Mouse (Mus musculus) CH12.LX (cell line): ENCODE results near the gene Pabpc5. TPM values are rescaled to one million over a fixed set of nuclear protein-coding genes. Genes with fewer than 3 reads are reported as not detected.

Experiments
- DNase-seq: peaks from one replicate; pipeline ENCODE4 v3.0.0-alpha.2; 2013; ENCODE audit errors: extremely low read depth
- H3K27ac ChIP-seq: 2 replicates; pipeline ENCODE4 v1.5.1; 2012; ENCODE audit warnings: low read depth, mild to moderate bottlenecking, control low read depth, moderate library complexity; ENCODE audit not compliant: insufficient read depth
- H3K27me3 ChIP-seq: replicated peaks from 2 replicates; pipeline ENCODE3; 2012; ENCODE audit warnings: inconsistent platforms
- H3K36me3 ChIP-seq, 2 experiments: replicated peaks in 1 of 2; 2 replicates each; pipeline versions ENCODE3 to v1.6.1; 2012; ENCODE audit warnings: inconsistent platforms in 1 of 2, low read length in 1 of 2, mild to moderate bottlenecking in 1 of 2, mixed read lengths in 1 of 2, moderate library complexity in 1 of 2; ENCODE audit not compliant: control insufficient read depth in 1 of 2, insufficient read depth in 1 of 2
- H3K4me1 ChIP-seq, 2 experiments: 2 replicates each; pipeline ENCODE4 v1.6.1; 2012; ENCODE audit warnings: inconsistent platforms in 1 of 2, moderate library complexity in 1 of 2; ENCODE audit not compliant: insufficient read depth in 2 of 2, control insufficient read depth in 1 of 2
- H3K4me2 ChIP-seq: 2 replicates; pipeline ENCODE4 v1.6.1; 2012; ENCODE audit warnings: low read depth, mild to moderate bottlenecking, control low read depth; ENCODE audit not compliant: poor library complexity, insufficient read depth, severe bottlenecking
- H3K4me3 ChIP-seq, 3 experiments: fragments of 150-350 bp in 1 of 3; sonication (generic) in 1 of 3; replicated peaks in 1 of 3; 2 replicates each; pipeline versions ENCODE3 to v1.5.1; 2011 to 2012; ENCODE audit warnings: low read depth in 2 of 3, low read length in 2 of 3, mild to moderate bottlenecking in 2 of 3, moderate library complexity in 2 of 3, control low read depth in 1 of 3, improper control_type of control experiment in 1 of 3, inconsistent platforms in 1 of 3, mixed read lengths in 1 of 3; ENCODE audit not compliant: poor library complexity in 1 of 3
- H3K79me2 ChIP-seq: replicated peaks from 2 replicates; pipeline ENCODE4 v1.6.1; 2012; ENCODE audit warnings: mild to moderate bottlenecking, moderate library complexity; ENCODE audit not compliant: control insufficient read depth, poor library complexity, insufficient read depth, severe bottlenecking; ENCODE audit errors: extremely low read depth
- H3K9ac ChIP-seq: 2 replicates; pipeline ENCODE4 v1.6.1; 2012; ENCODE audit warnings: low read depth, mild to moderate bottlenecking, control low read depth, moderate library complexity; ENCODE audit not compliant: insufficient read depth
- H3K9me3 ChIP-seq: replicated peaks from 2 replicates; pipeline ENCODE3; 2012; ENCODE audit warnings: low read length, inconsistent platforms, mixed read lengths
- E2F4 ChIP-seq: IDR thresholded peaks from 2 replicates; pipeline ENCODE4 v1.6.1; 2011; ENCODE audit warnings: low read depth, low read length, improper control_type of control experiment; ENCODE audit not compliant: insufficient replicate concordance
- HCFC1 ChIP-seq: IDR thresholded peaks from 2 replicates; pipeline ENCODE4 v1.6.1; 2012; ENCODE audit warnings: low read depth, mild to moderate bottlenecking, inconsistent platforms, low read length, improper control_type of control experiment
- IRF4 ChIP-seq: IDR thresholded peaks from 2 replicates; pipeline ENCODE4 v1.6.1; 2014; ENCODE audit warnings: low read depth, mild to moderate bottlenecking, inconsistent platforms, low read length, improper control_type of control experiment
- MAX ChIP-seq: IDR thresholded peaks from 2 replicates; pipeline ENCODE4 v1.6.1; 2011; ENCODE audit warnings: low read length, improper control_type of control experiment
- MAZ ChIP-seq: IDR thresholded peaks from 2 replicates; pipeline ENCODE4 v1.6.1; 2012; ENCODE audit warnings: low read depth, mild to moderate bottlenecking, inconsistent platforms, low read length, improper control_type of control experiment, moderate library complexity
- MYC ChIP-seq: IDR thresholded peaks from 2 replicates; pipeline ENCODE4 v1.6.1; 2011; ENCODE audit warnings: low read depth, mild to moderate bottlenecking, improper control_type of control experiment, low read length
- NELFE ChIP-seq: IDR thresholded peaks from 2 replicates; pipeline ENCODE4 v1.6.1; 2011; ENCODE audit warnings: low read depth, low read length, improper control_type of control experiment
- NRF1 ChIP-seq: IDR thresholded peaks from 2 replicates; pipeline ENCODE4 v1.6.1; 2014; ENCODE audit warnings: low read depth, mild to moderate bottlenecking, inconsistent platforms, low read length, improper control_type of control experiment, moderate library complexity
- PAX5 ChIP-seq: IDR thresholded peaks from 2 replicates; pipeline ENCODE4 v1.6.1; 2012; ENCODE audit warnings: low read length, inconsistent platforms, mixed read lengths
- RAD21 ChIP-seq: IDR thresholded peaks from 2 replicates; pipeline ENCODE4 v1.6.1; 2011; ENCODE audit warnings: low read depth, mild to moderate bottlenecking, low read length, improper control_type of control experiment, moderate library complexity
- USF1 ChIP-seq: IDR thresholded peaks from 2 replicates; pipeline ENCODE4 v1.6.1; 2014; ENCODE audit warnings: low read depth, mild to moderate bottlenecking, inconsistent platforms, low read length, improper control_type of control experiment
- ZC3H11A ChIP-seq: IDR thresholded peaks from 2 replicates; pipeline ENCODE4 v1.6.1; 2012; ENCODE audit warnings: low read depth, mild to moderate bottlenecking, inconsistent platforms, low read length, improper control_type of control experiment
- dilution Hi-C: fragments of 300-500 bp; cut with MboI; formaldehyde crosslinking; loops from 2 replicates; pipeline ENCODE4 v1.14.3; 2020; ENCODE audit warnings: low sequenced_read_pairs; ENCODE audit not compliant: extremely low pct_unique_long_range_greater_than_20kb, extremely low pct_ligation_motif_present
- in situ Hi-C: fragments of 300-500 bp; cut with MboI; formaldehyde crosslinking; loops from 3 replicates; pipeline ENCODE4 v1.14.3; 2019; ENCODE audit warnings: low sequenced_read_pairs, low pct_ligation_motif_present, low pct_unique_long_range_greater_than_20kb, mixed read lengths
- polyA plus RNA-seq: library from polyadenylated mRNA; unstranded; fragments of >175 nt; gene quantifications from 2 replicates; pipeline ENCODE4 v1.2.1, GENCODE M21; 2012; ENCODE audit warnings: low read depth; ENCODE audit not compliant: insufficient read length
- total RNA-seq, 2 experiments: library from RNA; depleted of rRNA; stranded (reverse); fragments of 300-350 nt in 1 of 2; fragments of >200 nt in 1 of 2; gene quantifications; 2 replicates each; pipeline ENCODE4 v1.2.3; 2012 to 2014

Gene Pabpc5
- total and polyA plus RNA-seq, 3 experiments, result not detected

- Histone ChIP-seq H3K4me1 (no peaks in the 10 kb centered on the region), H3K36me3 (no peaks in the 10 kb centered on the region), H3K27me3 (no peaks in the 10 kb centered on the region), H3K9me3 (peaks cover 7% of the 10 kb centered on the region), H3K9ac (no peak overlapping the region), H3K79me2 (no peaks in the 10 kb centered on the region), H3K27ac (no peak overlapping the region), H3K4me2 (no peak overlapping the region), H3K4me3 (no peak overlapping the region)
- DNase-seq, result no peak
- dilution Hi-C loops (no loop called here), in situ Hi-C loops (no loop called here)
- no peak for TF ChIP-seq ZC3H11A
- no peak for TF ChIP-seq E2F4
- TF ChIP-seq MAZ, result no peak
- no peak for TF ChIP-seq NRF1
- TF ChIP-seq RAD21, result no peak
- TF ChIP-seq IRF4, result no peak
- TF ChIP-seq MAX, result no peak
- no peak for TF ChIP-seq NELFE
- TF ChIP-seq MYC, result no peak
- no peak for TF ChIP-seq PAX5
- no peak for TF ChIP-seq HCFC1
- no peak for TF ChIP-seq USF1
Observed at GRCm38 (mm10) chrX:119927852-119928251, 856 bp downstream of the Pabpc5 start.
